Mouse (Mus musculus) brain, embryonic 14.5 days (tissue): ENCODE results near the gene Flvcr1.

Experiments
- CTCF ChIP-seq: fragments of 200-500 bp; IDR thresholded peaks from 2 replicates; pipeline ENCODE4 v1.5.1; 2012; ENCODE audit warnings: inconsistent platforms, mild to moderate bottlenecking, moderate library complexity, borderline replicate concordance; ENCODE audit not compliant: insufficient read depth, insufficient read length; ENCODE audit errors: extremely low read depth
- POLR2A ChIP-seq: fragments of 200-500 bp; IDR thresholded peaks from 2 replicates; pipeline ENCODE4 v1.6.1; 2012; ENCODE audit warnings: mild to moderate bottlenecking, inconsistent platforms, borderline replicate concordance; ENCODE audit not compliant: poor library complexity, insufficient read depth, insufficient read length, severe bottlenecking; ENCODE audit errors: extremely low read depth

DNA sequence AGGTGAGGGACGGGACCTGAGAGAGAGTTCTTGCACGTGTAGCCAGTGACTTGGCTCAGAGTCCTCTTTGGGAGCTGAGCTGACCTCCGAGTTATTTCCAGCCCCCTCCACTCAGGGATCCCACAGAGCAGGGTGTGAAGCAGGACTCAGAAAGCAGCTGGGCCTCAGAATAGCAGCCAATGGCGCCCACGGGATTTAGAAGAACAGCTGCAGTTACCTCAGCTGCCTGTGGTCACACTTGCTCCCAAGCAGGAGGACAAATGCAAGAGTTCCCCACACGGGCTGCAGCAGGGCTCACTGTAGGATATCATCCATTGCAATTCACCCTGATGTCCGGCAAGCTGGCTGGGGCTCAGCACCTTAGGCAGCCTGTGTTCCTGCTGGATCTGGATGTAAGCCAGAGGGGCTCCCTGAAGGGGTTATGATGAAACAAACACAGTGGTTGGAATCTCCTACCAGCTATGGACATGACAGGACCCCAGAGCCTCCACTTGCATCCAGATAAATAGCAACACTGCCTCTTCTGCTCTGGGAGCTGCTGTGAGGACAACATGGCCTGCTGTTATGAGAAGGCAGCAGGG is 53.3 kb downstream of the Flvcr1 start:
- TF ChIP-seq CTCF (no peak), POLR2A (no peak)
